Mouse (Mus musculus) C2C12 (cell line): ENCODE measurements around the gene Hykk. TPM values are rescaled to one million over a fixed set of nuclear protein-coding genes. Genes with fewer than 3 reads are reported as not detected.

Experiments
- H3K27me3 ChIP-seq: one replicate; pipeline ENCODE4 v1.6.1; 2011; ENCODE audit not compliant: control insufficient read depth, insufficient read depth, insufficient read length
- H3K36me3 ChIP-seq: one replicate; pipeline ENCODE4 v1.6.1; 2011; ENCODE audit not compliant: control insufficient read depth, insufficient read depth
- H3K4me3 ChIP-seq: one replicate; pipeline ENCODE4 v1.5.1; 2011; ENCODE audit warnings: mild to moderate bottlenecking, control low read depth; ENCODE audit not compliant: poor library complexity, insufficient read depth, severe bottlenecking
- H3K79me2 ChIP-seq: one replicate; pipeline ENCODE4 v1.6.1; 2011; ENCODE audit not compliant: control insufficient read depth, insufficient read depth
- H3K79me3 ChIP-seq: one replicate; pipeline ENCODE4 v1.6.1; 2011; ENCODE audit warnings: low read depth, control low read depth
- H3ac ChIP-seq: one replicate; pipeline ENCODE3; 2011; ENCODE audit warnings: low read depth; ENCODE audit not compliant: control insufficient read depth, insufficient read length
- CEBPB ChIP-seq: IDR thresholded peaks from one replicate; pipeline ENCODE4 v1.6.1; 2011; ENCODE audit warnings: low read depth, mild to moderate bottlenecking, control low read depth, moderate library complexity
- CTCF ChIP-seq: IDR thresholded peaks from one replicate; pipeline ENCODE4 v1.5.1; 2011; ENCODE audit not compliant: control insufficient read depth, insufficient read depth, insufficient read length
- FOSL1 ChIP-seq: IDR thresholded peaks from one replicate; pipeline ENCODE4 v1.8.0; 2011; ENCODE audit warnings: mild to moderate bottlenecking, low read length; ENCODE audit not compliant: poor library complexity, insufficient read depth, severe bottlenecking
- MAX ChIP-seq: IDR thresholded peaks from one replicate; pipeline ENCODE4 v1.6.1; 2011; ENCODE audit warnings: mild to moderate bottlenecking, control low read depth
- MYOD1 ChIP-seq: IDR thresholded peaks from one replicate; pipeline ENCODE4 v1.6.1; 2011; ENCODE audit warnings: low read depth; ENCODE audit not compliant: control insufficient read depth, insufficient read length
- MYOG ChIP-seq: IDR thresholded peaks from one replicate; pipeline ENCODE4 v1.6.1; 2011; ENCODE audit not compliant: control insufficient read depth, insufficient read length; ENCODE audit errors: extremely low read depth
- USF1 ChIP-seq: IDR thresholded peaks from one replicate; pipeline ENCODE4 v1.6.1; 2011; ENCODE audit warnings: low read depth, mild to moderate bottlenecking, control low read depth, moderate library complexity
- polyA plus RNA-seq: library from polyadenylated mRNA; unstranded; fragments of >200 nt; fragmentation: generic; extraction: Trizol; gene quantifications from one replicate; pipeline ENCODE4 v1.2.1, GENCODE M21; 2012; ENCODE audit warnings: missing spikeins

Gene Hykk
- polyA plus RNA-seq, 1 experiment: 0.08 TPM

- Histone ChIP-seq H3ac (no peak overlapping the region), H3K79me2 (no peaks in the 10 kb centered on the region), H3K36me3 (no peaks in the 10 kb centered on the region), H3K79me3 (no peaks in the 10 kb centered on the region), H3K4me3 (no peak overlapping the region), H3K27me3 (peaks cover 29% of the 10 kb centered on the region)
- TF ChIP-seq MYOD1: no peak
- TF ChIP-seq MYOG: no peak
- no peak for TF ChIP-seq MAX
- no peak for TF ChIP-seq CEBPB
- TF ChIP-seq CTCF: no peak
- no peak for TF ChIP-seq FOSL1
- no peak for TF ChIP-seq USF1
These were observed 64.5 kb downstream of the Hykk start for GRCm38 (mm10) chr9:54981291-54982191.

GRCm38 (mm10) chr9:54982401-54982800 lies 65.3 kb downstream of the Hykk start:
- Histone ChIP-seq H3K79me3 (no peaks in the 10 kb centered on the region), H3K27me3 (peaks cover 29% of the 10 kb centered on the region), H3ac (no peak overlapping the region), H3K79me2 (no peaks in the 10 kb centered on the region), H3K4me3 (no peak overlapping the region), H3K36me3 (no peaks in the 10 kb centered on the region)
- TF ChIP-seq USF1: no peak
- no peak for TF ChIP-seq CEBPB
- TF ChIP-seq FOSL1: no peak
- TF ChIP-seq CTCF: no peak
- no peak for TF ChIP-seq MAX
- TF ChIP-seq MYOD1: no peak
- TF ChIP-seq MYOG: no peak

DNA sequence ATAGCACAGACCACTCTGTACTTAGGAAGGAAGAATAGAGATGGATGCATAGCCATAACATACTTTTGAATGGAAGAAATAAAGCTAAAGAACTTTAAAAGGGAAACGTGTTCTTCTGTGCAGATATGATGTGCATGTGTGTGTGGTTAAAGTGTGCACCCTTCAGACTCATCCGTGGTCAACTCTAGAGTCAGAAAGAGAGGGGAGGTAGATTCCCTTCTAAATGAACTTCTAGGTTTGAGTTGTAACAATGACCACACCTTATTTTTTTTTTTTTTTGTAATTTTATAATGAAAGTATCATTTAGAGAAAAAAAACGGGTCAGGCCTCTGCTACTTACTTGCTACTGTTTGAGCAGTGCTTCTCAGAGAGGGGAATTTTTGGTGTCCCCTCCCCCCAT lies 73.3 kb downstream of the Hykk start:
- H3K79me3 ChIP-seq: no peaks in the 10 kb centered on the region
- H3ac ChIP-seq: no peak overlapping the region
- no peak for TF ChIP-seq CTCF
- no peaks in the 10 kb centered on the region for H3K36me3 ChIP-seq
- no peaks in the 10 kb centered on the region for H3K27me3 ChIP-seq
- no peak overlapping the region for H3K4me3 ChIP-seq
- no peaks in the 10 kb centered on the region for H3K79me2 ChIP-seq

- H3K79me3 ChIP-seq: no peaks in the 10 kb centered on the region
- H3K79me2 ChIP-seq: no peaks in the 10 kb centered on the region
- no peak overlapping the region for H3K4me3 ChIP-seq
- TF ChIP-seq FOSL1 (no peak), USF1 (no peak), CEBPB (no peak), MAX (no peak), CTCF (no peak)
- no peaks in the 10 kb centered on the region for H3K36me3 ChIP-seq
- no peak overlapping the region for H3ac ChIP-seq
- H3K27me3 ChIP-seq: no peaks in the 10 kb centered on the region
These were observed 77.3 kb downstream of the Hykk start for GRCm38 (mm10) chr9:54994381-54994780.

GRCm38 (mm10) chr9:54995645-54996044 lies 78.6 kb downstream of the Hykk start:
- no peaks in the 10 kb centered on the region for H3K79me3 ChIP-seq
- TF ChIP-seq MYOD1 (no peak), FOSL1 (no peak), MYOG (no peak), USF1 (no peak), CEBPB (no peak), MAX (no peak), CTCF (no peak)
- H3K36me3 ChIP-seq: no peaks in the 10 kb centered on the region

More at GRCm38 (mm10) chr9:54995645-54996044, 78.6 kb downstream of the Hykk start:
- Histone ChIP-seq H3K4me3 (no peak overlapping the region), H3K27me3 (no peaks in the 10 kb centered on the region), H3K79me2 (no peaks in the 10 kb centered on the region), H3ac (no peak overlapping the region)

Other genes with a start within 250 kb of the Hykk start
- gene Dnaja4, start 218.4 kb upstream of the Hykk start, polyA plus RNA-seq: 7.1 TPM
- 55.9 TPM for gene Wdr61, start 182.8 kb upstream of the Hykk start, polyA plus RNA-seq
- gene Crabp1, start 152.5 kb upstream of the Hykk start, polyA plus RNA-seq: not detected
- gene Ireb2, start 53.5 kb upstream of the Hykk start, polyA plus RNA-seq: 7.8 TPM
- 211 TPM for gene Psma4, start 33.5 kb downstream of the Hykk start, polyA plus RNA-seq
- 0.13 TPM for gene AY074887, start 33.7 kb downstream of the Hykk start, polyA plus RNA-seq
- not detected for gene Chrna5, start 63.6 kb downstream of the Hykk start, polyA plus RNA-seq
- gene Chrna3, start 109.3 kb downstream of the Hykk start, polyA plus RNA-seq: not detected
- gene Chrnb4, start 131.5 kb downstream of the Hykk start, polyA plus RNA-seq: 0.01 TPM
- gene Ube2q2, start 231.6 kb downstream of the Hykk start, polyA plus RNA-seq: 6.3 TPM